Mouse (Mus musculus): ENCODE measurements around the gene Cox5b.
A peak's percentile ranks its signal among the peaks of the same experiment; 100 is the strongest.
"Not testable (repeated sequence)": the region's sequence is repeated elsewhere in the genome, so short reads cannot be mapped to it uniquely, and the experiment has no call there.

Cox5b gene

GRCm38 (mm10) chr1:36691271-36692155, at the start of gene Cox5b:
Gene Cox5b, plus strand, starts transcription at chr1:36691449.
- DNase-seq (ENCODE audit: low spot score), result peak; percentile 98

- DNase-seq (ENCODE audit: low spot score), result no peak
Measured at GRCm38 (mm10) chr1:36643957-36644614, 47.2 kb upstream of the Cox5b start.

- no peak for DNase-seq (ENCODE audit: low spot score)
Measured at GRCm38 (mm10) chr1:36644615-36645007, 46.6 kb upstream of the Cox5b start.

GRCm38 (mm10) chr1:36646285-36646684, 45.0 kb upstream of the Cox5b start:
- no peak for DNase-seq (ENCODE audit: low spot score)

GRCm38 (mm10) chr1:36647631-36648030, 43.6 kb upstream of the Cox5b start:
- DNase-seq (ENCODE audit: low spot score), result no peak

- no peak for DNase-seq (ENCODE audit: low spot score)
Measured at GRCm38 (mm10) chr1:36655039-36655438, 36.2 kb upstream of the Cox5b start.

- no peak for DNase-seq (ENCODE audit: low spot score)
Measured at GRCm38 (mm10) chr1:36656233-36656632, 35.0 kb upstream of the Cox5b start.

- DNase-seq (ENCODE audit: low spot score), result no peak
Measured at GRCm38 (mm10) chr1:36657658-36658415, 33.4 kb upstream of the Cox5b start.

GRCm38 (mm10) chr1:36658621-36659399, 32.4 kb upstream of the Cox5b start:
- DNase-seq (ENCODE audit: low spot score), result no peak

GRCm38 (mm10) chr1:36664457-36664856, 26.8 kb upstream of the Cox5b start:
- DNase-seq (ENCODE audit: low spot score), result no peak

- DNase-seq (ENCODE audit: low spot score), result no peak
Measured at GRCm38 (mm10) chr1:36665165-36665723, 26.0 kb upstream of the Cox5b start.

GRCm38 (mm10) chr1:36665934-36666333, 25.3 kb upstream of the Cox5b start:
- no peak for DNase-seq (ENCODE audit: low spot score)

GRCm38 (mm10) chr1:36668007-36668406, 23.2 kb upstream of the Cox5b start:
- DNase-seq (ENCODE audit: low spot score), result not testable (repeated sequence)

- DNase-seq (ENCODE audit: low spot score), result no peak
Measured at GRCm38 (mm10) chr1:36670256-36670655, 21.0 kb upstream of the Cox5b start.

- DNase-seq (ENCODE audit: low spot score), result no peak
Measured at GRCm38 (mm10) chr1:36671260-36671659, 20.0 kb upstream of the Cox5b start.

GRCm38 (mm10) chr1:36672648-36673350, 18.4 kb upstream of the Cox5b start:
- DNase-seq (ENCODE audit: low spot score), result no peak

- no peak for DNase-seq (ENCODE audit: low spot score)
Measured at GRCm38 (mm10) chr1:36674936-36675335, 16.3 kb upstream of the Cox5b start.

- DNase-seq (ENCODE audit: low spot score), result no peak
Measured at GRCm38 (mm10) chr1:36680893-36681292, 10.4 kb upstream of the Cox5b start.

- DNase-seq (ENCODE audit: low spot score), result peak; percentile 59
Measured at GRCm38 (mm10) chr1:36682620-36683355, 8.5 kb upstream of the Cox5b start, which contains the start of gene Fam178b. Gene Fam178b, minus strand, starts transcription at chr1:36683183.

Data from testis, postnatal 10 days (tissue).